Mouse (Mus musculus) kidney, embryonic 16.5 days (tissue): ENCODE data around the gene Gm27179. TPM values are rescaled to one million over a fixed set of nuclear protein-coding genes. Genes with fewer than 3 reads are reported as not detected.
"Not testable (repeated sequence)": the region's sequence is repeated elsewhere in the genome, so short reads cannot be mapped to it uniquely, and the experiment has no call there.

ENCODE experiments used
- ATAC-seq: fragments of 200-750 bp; cut with Nextera tagmentation; 2 replicates; pipeline ENCODE4 v1.8.0; 2017; ENCODE audit warnings: moderate TSS enrichment; ENCODE audit not compliant: low FRiP score, low TSS enrichment
- H3K27ac ChIP-seq: fragments of 300-500 bp; sonication (generic); 2 replicates; pipeline ENCODE4 v1.5.1; 2014; ENCODE audit warnings: low read length
- H3K27me3 ChIP-seq: fragments of 300-500 bp; sonication (generic); 2 replicates; pipeline ENCODE4 v1.6.1; 2014; ENCODE audit warnings: low read length, control low read depth, mixed read lengths; ENCODE audit not compliant: insufficient read depth
- H3K36me3 ChIP-seq: fragments of 300-500 bp; sonication (generic); 2 replicates; pipeline ENCODE4 v1.6.1; 2014; ENCODE audit warnings: low read length, control low read depth, mixed read lengths; ENCODE audit not compliant: insufficient read depth
- H3K4me1 ChIP-seq: fragments of 300-500 bp; sonication (generic); 2 replicates; pipeline ENCODE4 v1.6.1; 2014; ENCODE audit warnings: low read length, control low read depth, mixed read lengths; ENCODE audit not compliant: insufficient read depth
- H3K4me2 ChIP-seq: fragments of 300-500 bp; sonication (generic); replicated peaks from 2 replicates; pipeline ENCODE4 v1.6.1; 2014; ENCODE audit warnings: low read depth, low read length
- H3K4me3 ChIP-seq: fragments of 300-500 bp; sonication (generic); 2 replicates; pipeline ENCODE4 v1.5.1; 2014; ENCODE audit warnings: mild to moderate bottlenecking, low read length
- H3K9ac ChIP-seq: fragments of 300-500 bp; sonication (generic); replicated peaks from 2 replicates; pipeline ENCODE4 v1.6.1; 2014; ENCODE audit warnings: low read length
- H3K9me3 ChIP-seq: fragments of 300-500 bp; sonication (generic); 2 replicates; pipeline ENCODE4 v1.6.1; 2016; ENCODE audit warnings: low read length, control low read depth
- WGBS: fragments of 180-500 bp; shearing (Covaris S2); extraction: QIAGEN DNeasy Blood & Tissue Kit; methylation state at CpG from one replicate; pipeline ENCODE4 v1.1.7; 2014; 5-methylcytosine and 5-hydroxymethylcytosine counted together
- polyA plus RNA-seq: library from polyadenylated mRNA; unstranded; fragments of >200 nt; fragmentation: Nextera tagmentation; extraction: Ambion mirVana; gene quantifications from 2 replicates; pipeline ENCODE4 v1.2.1, GENCODE M21; 2015

Gm27179 gene
- polyA plus RNA-seq, 1 experiment from 2014 or later = not detected

GRCm38 (mm10) chr14:69526202-69526601 lies 13.9 kb upstream of the Gm27179 start:
- H3K36me3 ChIP-seq, H3K4me3 ChIP-seq, H3K9ac ChIP-seq, H3K9me3 ChIP-seq, H3K27me3 ChIP-seq, H3K4me1 ChIP-seq, H3K4me2 ChIP-seq, ATAC-seq, H3K27ac ChIP-seq: not testable (repeated sequence)
- WGBS = no CpG with 5 or more reads among the region's 1 CpGs

GRCm38 (mm10) chr14:69523001-69523400 lies 10.7 kb upstream of the Gm27179 start:
- not testable (repeated sequence) for ATAC-seq, H3K27ac ChIP-seq, H3K9me3 ChIP-seq, H3K4me3 ChIP-seq, H3K4me1 ChIP-seq, H3K36me3 ChIP-seq, H3K9ac ChIP-seq, H3K27me3 ChIP-seq, H3K4me2 ChIP-seq
- no CpG with 5 or more reads among the region's 1 CpGs for WGBS

- not testable (repeated sequence) for H3K9me3 ChIP-seq, H3K9ac ChIP-seq, H3K4me1 ChIP-seq, H3K36me3 ChIP-seq, H3K27me3 ChIP-seq, H3K4me3 ChIP-seq, H3K4me2 ChIP-seq, H3K27ac ChIP-seq, ATAC-seq
- WGBS = no CpG with 5 or more reads among the region's 2 CpGs
These were observed 8.5 kb upstream of the Gm27179 start for GRCm38 (mm10) chr14:69520810-69521209.

- H3K27ac ChIP-seq, H3K27me3 ChIP-seq, H3K4me2 ChIP-seq, H3K36me3 ChIP-seq, H3K4me3 ChIP-seq, H3K9me3 ChIP-seq, H3K4me1 ChIP-seq, ATAC-seq, H3K9ac ChIP-seq: not testable (repeated sequence)
- no CpG with 5 or more reads among the region's 1 CpGs for WGBS
These were observed 5.3 kb downstream of the Gm27179 start for GRCm38 (mm10) chr14:69507000-69507399.

GRCm38 (mm10) chr14:69503174-69503573 lies 9.2 kb downstream of the Gm27179 start, which contains the start of gene Gm16867:
Gm16867 (minus strand) TSS chr14:69503362.
- H3K27me3 ChIP-seq, H3K4me3 ChIP-seq, H3K4me1 ChIP-seq, H3K9me3 ChIP-seq, H3K4me2 ChIP-seq, H3K27ac ChIP-seq, H3K36me3 ChIP-seq, H3K9ac ChIP-seq: not testable (repeated sequence)
- WGBS = no CpG with 5 or more reads among the region's 29 CpGs
- peak; percentile 99 for ATAC-seq

- H3K4me2 ChIP-seq, H3K27me3 ChIP-seq, H3K4me3 ChIP-seq, H3K9me3 ChIP-seq, H3K4me1 ChIP-seq, H3K36me3 ChIP-seq, H3K9ac ChIP-seq, H3K27ac ChIP-seq: not testable (repeated sequence)
- WGBS = no CpG with 5 or more reads among the region's 73 CpGs
- peak; percentile 77 for ATAC-seq
These were observed 9.8 kb downstream of the Gm27179 start for GRCm38 (mm10) chr14:69502440-69503150.

- ATAC-seq, H3K4me3 ChIP-seq: not testable (repeated sequence)
These were observed 16.1 kb downstream of the Gm27179 start for GRCm38 (mm10) chr14:69496259-69496658.

GRCm38 (mm10) chr14:69494946-69495345 lies 17.4 kb downstream of the Gm27179 start:
- WGBS = no CpG with 5 or more reads among the region's 2 CpGs
- H3K27ac ChIP-seq, ATAC-seq: not testable (repeated sequence)

More at GRCm38 (mm10) chr14:69496259-69496658, 16.1 kb downstream of the Gm27179 start:
- not testable (repeated sequence) for H3K4me1 ChIP-seq, H3K36me3 ChIP-seq, H3K9ac ChIP-seq, H3K9me3 ChIP-seq, H3K4me2 ChIP-seq, H3K27me3 ChIP-seq, H3K27ac ChIP-seq

GRCm38 (mm10) chr14:69494522-69494921 lies 17.8 kb downstream of the Gm27179 start:
- not testable (repeated sequence) for H3K4me3 ChIP-seq, H3K36me3 ChIP-seq, H3K9me3 ChIP-seq, H3K27ac ChIP-seq, H3K4me2 ChIP-seq, H3K9ac ChIP-seq, H3K4me1 ChIP-seq, H3K27me3 ChIP-seq, ATAC-seq
- no CpG with 5 or more reads among the region's 3 CpGs for WGBS

More at GRCm38 (mm10) chr14:69494946-69495345, 17.4 kb downstream of the Gm27179 start:
- not testable (repeated sequence) for H3K4me2 ChIP-seq, H3K9me3 ChIP-seq, H3K36me3 ChIP-seq, H3K9ac ChIP-seq, H3K4me1 ChIP-seq, H3K27me3 ChIP-seq, H3K4me3 ChIP-seq

- not testable (repeated sequence) for ATAC-seq, H3K4me2 ChIP-seq, H3K9me3 ChIP-seq, H3K27ac ChIP-seq, H3K9ac ChIP-seq, H3K36me3 ChIP-seq, H3K4me3 ChIP-seq, H3K27me3 ChIP-seq, H3K4me1 ChIP-seq
- WGBS = no CpG with 5 or more reads among the region's 10 CpGs
These were observed 24.3 kb downstream of the Gm27179 start for GRCm38 (mm10) chr14:69488001-69488400.
